Mouse (Mus musculus) testis, adult 2 months (tissue): ENCODE results near the gene Tmem158.

Source experiments
- CTCF ChIP-seq: fragments of 200-500 bp; IDR thresholded peaks from 2 replicates; pipeline ENCODE4 v1.5.1; 2012; ENCODE audit warnings: low read depth, mild to moderate bottlenecking, inconsistent platforms, low read length, moderate library complexity; ENCODE audit not compliant: control insufficient read depth, insufficient read depth, insufficient replicate concordance
- POLR2A ChIP-seq: fragments of 200-500 bp; IDR thresholded peaks from 2 replicates; pipeline ENCODE4 v1.6.1; 2012; ENCODE audit warnings: low read depth, mild to moderate bottlenecking, inconsistent platforms, low read length, moderate library complexity; ENCODE audit not compliant: control insufficient read depth

- TF ChIP-seq POLR2A (no peak), CTCF (no peak)
Measured at GRCm38 (mm10) chr9:123273876-123274275, 13.3 kb upstream of the Tmem158 start.
